Mouse (Mus musculus): ENCODE results near the gene Dzank1. TPM values are rescaled to one million over a fixed set of nuclear protein-coding genes. Genes with fewer than 3 reads are reported as not detected.

The Dzank1 gene
- total RNA-seq, 1 experiment, result 1.0 TPM

GRCm38 (mm10) chr2:144458355-144458754, 68.9 kb downstream of the Dzank1 start:
- in situ Hi-C loops (cut with MboI; ENCODE audit: low sequenced_read_pairs in 2 of 2, unreplicated experiment in 2 of 2), result no loop called here
- DNase-seq (ENCODE audit: low read depth, low spot score), result no peak
- TF ChIP-seq ZNF384 (IDR thresholded peaks at IDR 0.05; ENCODE audit: low read depth, low read length) (no peak), CHD2 (IDR thresholded peaks at IDR 0.05; ENCODE audit: low read depth, low read length) (no peak), HCFC1 (IDR thresholded peaks at IDR 0.05; ENCODE audit: borderline replicate concordance, insufficient read depth, low read length) (no peak), MAFK (IDR thresholded peaks at IDR 0.05; ENCODE audit: insufficient read depth, low read depth, low read length) (no peak), ZC3H11A (IDR thresholded peaks at IDR 0.05; ENCODE audit: borderline replicate concordance, low read depth, low read length) (no peak)
- peak overlapping the region in 1 of 2 experiments; percentile 86; a peak in 2 of 4 replicates for H3K4me3 ChIP-seq (ENCODE audit: insufficient read depth in 1 of 2, low read depth in 1 of 2, low read length in 2 of 2, poor library complexity in 1 of 2, severe bottlenecking in 1 of 2)
- H3K4me1 ChIP-seq (ENCODE audit: control insufficient read depth in 2 of 2, insufficient read depth in 2 of 2, low read length in 2 of 2, poor library complexity in 1 of 2), result no peaks in the 10 kb centered on the region
- H3K36me3 ChIP-seq (ENCODE audit: control insufficient read depth, insufficient read depth, low read length, poor library complexity, severe bottlenecking), result no peaks in the 10 kb centered on the region
- H3K9ac ChIP-seq (ENCODE audit: insufficient read depth, low read depth, low read length, poor library complexity, severe bottlenecking), result no peak overlapping the region
- no peak overlapping the region for H3K27ac ChIP-seq (ENCODE audit: insufficient read depth, low read depth, low read length, poor library complexity, severe bottlenecking)
- no peaks in the 10 kb centered on the region for H3K9me3 ChIP-seq (ENCODE audit: control insufficient read depth, insufficient read depth, low read depth, low read length)

- TF ChIP-seq MAFK (IDR thresholded peaks at IDR 0.05; ENCODE audit: insufficient read depth, low read depth, low read length), result 0 out of 2 replicates have a peak, but pooled peaks have one; percentile 41
- TF ChIP-seq ZC3H11A (IDR thresholded peaks at IDR 0.05; ENCODE audit: borderline replicate concordance, low read depth, low read length), result 0 out of 2 replicates have a peak, but pooled peaks have one; percentile 45
- TF ChIP-seq CHD2 (IDR thresholded peaks at IDR 0.05; ENCODE audit: low read depth, low read length), result no peak
- TF ChIP-seq ZNF384 (IDR thresholded peaks at IDR 0.05; ENCODE audit: low read depth, low read length), result no peak
- no peak for TF ChIP-seq HCFC1 (IDR thresholded peaks at IDR 0.05; ENCODE audit: borderline replicate concordance, insufficient read depth, low read length)
- Histone ChIP-seq H3K4me1 (ENCODE audit: control insufficient read depth in 2 of 2, insufficient read depth in 2 of 2, low read length in 2 of 2, poor library complexity in 1 of 2) (no peaks in the 10 kb centered on the region), H3K9me3 (ENCODE audit: control insufficient read depth, insufficient read depth, low read depth, low read length) (no peaks in the 10 kb centered on the region), H3K4me3 (ENCODE audit: insufficient read depth in 1 of 2, low read depth in 1 of 2, low read length in 2 of 2, poor library complexity in 1 of 2, severe bottlenecking in 1 of 2) (no peak overlapping the region), H3K9ac (ENCODE audit: insufficient read depth, low read depth, low read length, poor library complexity, severe bottlenecking) (no peak overlapping the region), H3K27ac (ENCODE audit: insufficient read depth, low read depth, low read length, poor library complexity, severe bottlenecking) (no peak overlapping the region), H3K36me3 (ENCODE audit: control insufficient read depth, insufficient read depth, low read length, poor library complexity, severe bottlenecking) (no peaks in the 10 kb centered on the region)
- in situ Hi-C loops (cut with MboI; ENCODE audit: low sequenced_read_pairs in 2 of 2, unreplicated experiment in 2 of 2), result no loop called here
- DNase-seq (ENCODE audit: low read depth, low spot score), result peak; percentile 67
Measured at GRCm38 (mm10) chr2:144452364-144453008, 74.7 kb downstream of the Dzank1 start.

- in situ Hi-C loops (cut with MboI; ENCODE audit: low sequenced_read_pairs in 2 of 2, unreplicated experiment in 2 of 2), result no loop called here
- DNase-seq (ENCODE audit: low read depth, low spot score), result no peak
- H3K4me3 ChIP-seq (ENCODE audit: insufficient read depth in 1 of 2, low read depth in 1 of 2, low read length in 2 of 2, poor library complexity in 1 of 2, severe bottlenecking in 1 of 2), result no peak overlapping the region
- no peaks in the 10 kb centered on the region for H3K9me3 ChIP-seq (ENCODE audit: control insufficient read depth, insufficient read depth, low read depth, low read length)
- H3K36me3 ChIP-seq (ENCODE audit: control insufficient read depth, insufficient read depth, low read length, poor library complexity, severe bottlenecking), result no peaks in the 10 kb centered on the region
- H3K27ac ChIP-seq (ENCODE audit: insufficient read depth, low read depth, low read length, poor library complexity, severe bottlenecking), result no peak overlapping the region
- no peaks in the 10 kb centered on the region for H3K4me1 ChIP-seq (ENCODE audit: control insufficient read depth in 2 of 2, insufficient read depth in 2 of 2, low read length in 2 of 2, poor library complexity in 1 of 2)
- TF ChIP-seq HCFC1 (IDR thresholded peaks at IDR 0.05; ENCODE audit: borderline replicate concordance, insufficient read depth, low read length), result no peak
- no peak for TF ChIP-seq ZNF384 (IDR thresholded peaks at IDR 0.05; ENCODE audit: low read depth, low read length)
- TF ChIP-seq CHD2 (IDR thresholded peaks at IDR 0.05; ENCODE audit: low read depth, low read length), result no peak
- no peak for TF ChIP-seq ZC3H11A (IDR thresholded peaks at IDR 0.05; ENCODE audit: borderline replicate concordance, low read depth, low read length)
- TF ChIP-seq MAFK (IDR thresholded peaks at IDR 0.05; ENCODE audit: insufficient read depth, low read depth, low read length), result no peak
- no peak overlapping the region for H3K9ac ChIP-seq (ENCODE audit: insufficient read depth, low read depth, low read length, poor library complexity, severe bottlenecking)
Measured at GRCm38 (mm10) chr2:144450378-144450777, 76.8 kb downstream of the Dzank1 start.

- Histone ChIP-seq H3K9me3 (ENCODE audit: control insufficient read depth, insufficient read depth, low read depth, low read length) (no peaks in the 10 kb centered on the region), H3K9ac (ENCODE audit: insufficient read depth, low read depth, low read length, poor library complexity, severe bottlenecking) (no peak overlapping the region), H3K4me1 (ENCODE audit: control insufficient read depth in 2 of 2, insufficient read depth in 2 of 2, low read length in 2 of 2, poor library complexity in 1 of 2) (no peaks in the 10 kb centered on the region), H3K4me3 (ENCODE audit: insufficient read depth in 1 of 2, low read depth in 1 of 2, low read length in 2 of 2, poor library complexity in 1 of 2, severe bottlenecking in 1 of 2) (no peak overlapping the region), H3K36me3 (ENCODE audit: control insufficient read depth, insufficient read depth, low read length, poor library complexity, severe bottlenecking) (no peaks in the 10 kb centered on the region), H3K27ac (ENCODE audit: insufficient read depth, low read depth, low read length, poor library complexity, severe bottlenecking) (no peak overlapping the region)
- in situ Hi-C loops (cut with MboI; ENCODE audit: low sequenced_read_pairs in 2 of 2, unreplicated experiment in 2 of 2), result no loop called here
- TF ChIP-seq HCFC1 (IDR thresholded peaks at IDR 0.05; ENCODE audit: borderline replicate concordance, insufficient read depth, low read length) (no peak), ZNF384 (IDR thresholded peaks at IDR 0.05; ENCODE audit: low read depth, low read length) (no peak), ZC3H11A (IDR thresholded peaks at IDR 0.05; ENCODE audit: borderline replicate concordance, low read depth, low read length) (no peak), MAFK (IDR thresholded peaks at IDR 0.05; ENCODE audit: insufficient read depth, low read depth, low read length) (no peak), CHD2 (IDR thresholded peaks at IDR 0.05; ENCODE audit: low read depth, low read length) (no peak)
- no peak for DNase-seq (ENCODE audit: low read depth, low spot score)
Measured at GRCm38 (mm10) chr2:144446360-144446999, 80.7 kb downstream of the Dzank1 start.

Data from ES-E14 (cell line).